Mouse (Mus musculus) liver, embryonic 15.5 days (tissue): Measurements from ENCODE around the gene Plppr5. TPM values are rescaled to one million over a fixed set of nuclear protein-coding genes. Genes with fewer than 3 reads are reported as not detected.

Experiments
- ATAC-seq: fragments of 200-750 bp; cut with Nextera tagmentation; 2 replicates; pipeline ENCODE4 v1.8.0; 2017; ENCODE audit warnings: moderate number of reproducible peaks, mild to moderate bottlenecking, moderate library complexity; ENCODE audit not compliant: insufficient read depth
- H3K27ac ChIP-seq: fragments of 300-500 bp; sonication (generic); replicated peaks from 2 replicates; pipeline ENCODE4 v1.5.1; 2015; ENCODE audit warnings: mild to moderate bottlenecking, inconsistent platforms
- H3K27me3 ChIP-seq: fragments of 300-500 bp; sonication (generic); 2 replicates; pipeline ENCODE4 v1.6.1; 2015; ENCODE audit warnings: mild to moderate bottlenecking, inconsistent platforms
- H3K36me3 ChIP-seq: fragments of 300-500 bp; sonication (generic); replicated peaks from 2 replicates; pipeline ENCODE4 v1.6.1; 2015; ENCODE audit warnings: moderate library complexity, mild to moderate bottlenecking, inconsistent platforms
- H3K4me1 ChIP-seq: fragments of 300-500 bp; sonication (generic); replicated peaks from 2 replicates; pipeline ENCODE4 v1.6.1; 2015; ENCODE audit warnings: inconsistent platforms
- H3K4me2 ChIP-seq: fragments of 300-500 bp; sonication (generic); 2 replicates; pipeline ENCODE4 v1.6.1; 2015; ENCODE audit warnings: moderate library complexity, mild to moderate bottlenecking, inconsistent platforms
- H3K4me3 ChIP-seq: fragments of 300-500 bp; sonication (generic); replicated peaks from 2 replicates; pipeline ENCODE4 v1.5.1; 2015; ENCODE audit warnings: mild to moderate bottlenecking, inconsistent platforms
- H3K9ac ChIP-seq: fragments of 300-500 bp; sonication (generic); 2 replicates; pipeline ENCODE4 v1.6.1; 2015; ENCODE audit warnings: moderate library complexity, mild to moderate bottlenecking, inconsistent platforms
- H3K9me3 ChIP-seq: fragments of 300-500 bp; sonication (generic); replicated peaks from 2 replicates; pipeline ENCODE4 v1.6.1; 2016; ENCODE audit warnings: inconsistent platforms
- WGBS: fragments of 180-500 bp; shearing (Covaris S2); methylation state at CpG from one replicate; pipeline ENCODE4 v1.1.7; 2015; ENCODE audit warnings: mixed read lengths; ENCODE audit not compliant: insufficient replicate concordance; 5-methylcytosine and 5-hydroxymethylcytosine counted together
- polyA plus RNA-seq: library from polyadenylated mRNA; unstranded; fragments of >200 nt; fragmentation: Nextera tagmentation; extraction: Ambion mirVana; gene quantifications from 2 replicates; pipeline ENCODE4 v1.2.1, GENCODE M21; 2015

Plppr5 gene
- polyA plus RNA-seq, 1 experiment from 2014 or later, result 0.03 TPM

DNA sequence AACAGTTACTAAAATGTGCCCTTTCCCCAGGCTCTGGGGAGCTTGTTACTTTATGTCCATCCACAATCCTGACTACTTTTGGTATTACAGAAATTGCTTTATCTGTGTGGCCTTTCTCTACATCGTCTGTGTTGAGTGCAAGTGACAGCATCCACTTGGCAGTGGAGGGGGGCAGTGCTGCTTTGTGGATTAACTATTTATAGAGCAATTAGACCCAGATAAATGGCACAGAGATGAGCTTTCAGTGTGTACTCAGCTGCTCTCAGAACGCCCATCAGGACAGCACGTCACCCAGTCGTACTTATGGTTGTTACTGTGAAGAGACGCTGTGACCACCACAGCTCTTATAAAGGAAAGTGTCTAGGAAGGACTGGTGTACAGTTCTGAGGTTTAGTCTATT, 36.8 kb downstream of the Plppr5 start:
- Histone ChIP-seq H3K4me2 (no peak overlapping the region), H3K9me3 (no peaks in the 10 kb centered on the region), H3K9ac (no peak overlapping the region), H3K4me3 (no peak overlapping the region), H3K36me3 (no peaks in the 10 kb centered on the region), H3K27me3 (no peaks in the 10 kb centered on the region), H3K27ac (no peak overlapping the region), H3K4me1 (no peaks in the 10 kb centered on the region)
- 62% methylated on average over 5 of the region's 5 CpGs for WGBS
- ATAC-seq, result no peak

DNA sequence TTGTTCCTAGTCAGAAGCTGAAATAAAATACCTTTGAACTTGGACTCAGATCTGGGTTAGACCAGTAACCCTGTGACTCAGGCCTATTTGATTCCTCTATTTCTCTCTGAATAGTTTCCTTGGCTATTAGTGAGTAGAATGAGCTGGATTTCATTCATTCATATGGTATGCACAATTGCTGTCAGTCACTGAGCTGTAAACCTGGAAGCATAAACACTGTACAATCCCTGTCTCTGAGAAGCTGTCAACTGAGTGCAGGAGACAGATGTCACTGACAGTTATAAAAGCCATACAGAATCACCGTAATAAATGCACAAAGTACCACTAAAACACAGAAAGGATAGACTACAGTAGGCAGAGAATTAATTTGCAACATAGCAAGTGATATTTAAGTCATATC, 40.2 kb downstream of the Plppr5 start:
- no peaks in the 10 kb centered on the region for H3K27me3 ChIP-seq
- WGBS, result 41% methylated on average over 1 of the region's 1 CpGs
- no peaks in the 10 kb centered on the region for H3K4me1 ChIP-seq
- no peaks in the 10 kb centered on the region for H3K9me3 ChIP-seq
- ATAC-seq, result no peak
- H3K9ac ChIP-seq, result no peak overlapping the region
- H3K27ac ChIP-seq, result no peak overlapping the region
- no peaks in the 10 kb centered on the region for H3K36me3 ChIP-seq
- H3K4me3 ChIP-seq, result no peak overlapping the region
- H3K4me2 ChIP-seq, result no peak overlapping the region

DNA sequence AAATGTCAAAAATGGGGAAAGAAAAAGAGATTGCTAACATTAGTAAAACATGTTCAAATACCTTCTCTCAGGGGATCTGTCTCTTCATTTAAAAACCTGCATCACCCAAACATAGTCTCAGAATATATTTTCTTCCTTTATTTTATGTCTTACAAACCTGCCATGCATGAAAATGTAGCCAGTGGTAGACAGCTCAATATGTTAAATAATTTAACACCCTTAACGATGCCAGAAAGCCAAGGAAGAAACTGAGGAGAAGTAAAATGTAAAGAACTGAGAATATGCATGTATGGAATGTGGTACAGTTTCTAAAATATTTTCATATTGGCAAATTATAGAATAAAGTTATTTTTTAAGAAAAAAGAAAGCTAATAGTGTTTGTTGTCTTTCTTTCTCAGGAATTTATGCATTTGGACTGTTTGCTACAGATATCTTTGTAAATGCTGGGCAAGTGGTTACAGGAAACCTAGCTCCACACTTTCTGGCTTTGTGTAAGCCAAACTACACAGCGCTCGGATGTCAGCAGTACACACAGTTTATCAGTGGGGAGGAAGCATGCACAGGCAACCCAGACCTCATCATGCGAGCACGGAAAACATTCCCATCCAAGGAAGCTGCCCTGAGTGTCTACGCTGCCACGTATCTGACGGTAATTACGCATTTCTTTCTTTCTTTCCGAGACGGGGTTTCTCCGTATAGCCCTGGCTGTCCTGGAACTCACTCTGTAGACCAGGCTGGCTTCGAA, 50.8 kb downstream of the Plppr5 start:
- WGBS, result 77% methylated on average over 13 of the region's 13 CpGs
- H3K4me3 ChIP-seq, result no peak overlapping the region
- no peak for ATAC-seq
- H3K36me3 ChIP-seq, result no peaks in the 10 kb centered on the region
- H3K4me1 ChIP-seq, result no peaks in the 10 kb centered on the region
- H3K4me2 ChIP-seq, result no peak overlapping the region
- no peaks in the 10 kb centered on the region for H3K27me3 ChIP-seq
- no peaks in the 10 kb centered on the region for H3K9me3 ChIP-seq
- no peak overlapping the region for H3K9ac ChIP-seq
- no peak overlapping the region for H3K27ac ChIP-seq

DNA sequence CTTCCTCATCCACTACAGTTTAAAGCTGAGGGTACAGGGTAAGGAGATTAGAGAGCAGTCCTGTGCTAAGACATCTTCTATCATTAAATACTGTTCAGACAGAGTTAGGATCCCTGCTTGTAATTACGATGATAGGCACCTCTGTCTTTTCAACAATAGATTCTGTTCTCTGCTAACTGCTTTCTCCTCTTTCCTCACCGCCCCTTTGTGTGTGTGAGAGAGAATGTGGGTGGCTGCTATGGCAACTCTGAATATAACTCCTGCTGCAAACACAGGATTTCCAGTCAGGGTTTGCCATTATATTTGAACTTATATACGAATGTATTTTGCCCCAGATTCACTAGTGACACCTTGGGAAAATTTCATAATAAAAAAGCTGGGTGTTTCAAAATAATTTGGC, 54.2 kb downstream of the Plppr5 start:
- 56% methylated on average over 3 of the region's 3 CpGs for WGBS
- H3K9ac ChIP-seq, result no peak overlapping the region
- H3K9me3 ChIP-seq, result no peaks in the 10 kb centered on the region
- H3K4me3 ChIP-seq, result no peak overlapping the region
- no peaks in the 10 kb centered on the region for H3K4me1 ChIP-seq
- no peak overlapping the region for H3K27ac ChIP-seq
- H3K4me2 ChIP-seq, result no peak overlapping the region
- no peak for ATAC-seq
- no peaks in the 10 kb centered on the region for H3K36me3 ChIP-seq
- no peaks in the 10 kb centered on the region for H3K27me3 ChIP-seq

DNA sequence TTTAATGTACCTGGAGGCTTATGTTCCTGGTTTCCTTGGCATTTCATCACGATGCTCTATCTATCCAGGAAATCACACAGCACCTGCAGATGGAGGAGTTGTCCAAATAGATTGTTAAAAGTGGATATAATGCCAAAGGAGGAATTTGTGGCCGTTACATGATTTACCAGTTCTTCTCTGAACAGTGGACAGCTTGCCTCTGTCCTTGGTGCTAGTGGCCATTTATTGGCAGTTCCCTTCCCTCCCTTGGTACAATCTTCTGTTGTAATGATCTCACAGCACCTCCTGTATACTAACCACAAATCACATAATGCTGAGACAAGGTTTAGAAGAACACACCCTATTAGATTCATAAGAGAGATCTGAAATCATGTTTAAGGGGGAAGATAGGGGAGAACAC, 55.7 kb downstream of the Plppr5 start:
- H3K36me3 ChIP-seq, result no peaks in the 10 kb centered on the region
- no peak for ATAC-seq
- no peaks in the 10 kb centered on the region for H3K9me3 ChIP-seq
- H3K4me2 ChIP-seq, result no peak overlapping the region
- 39% methylated on average over 2 of the region's 2 CpGs for WGBS
- no peak overlapping the region for H3K9ac ChIP-seq
- H3K27ac ChIP-seq, result no peak overlapping the region
- no peak overlapping the region for H3K4me3 ChIP-seq
- H3K27me3 ChIP-seq, result no peaks in the 10 kb centered on the region
- no peaks in the 10 kb centered on the region for H3K4me1 ChIP-seq

DNA sequence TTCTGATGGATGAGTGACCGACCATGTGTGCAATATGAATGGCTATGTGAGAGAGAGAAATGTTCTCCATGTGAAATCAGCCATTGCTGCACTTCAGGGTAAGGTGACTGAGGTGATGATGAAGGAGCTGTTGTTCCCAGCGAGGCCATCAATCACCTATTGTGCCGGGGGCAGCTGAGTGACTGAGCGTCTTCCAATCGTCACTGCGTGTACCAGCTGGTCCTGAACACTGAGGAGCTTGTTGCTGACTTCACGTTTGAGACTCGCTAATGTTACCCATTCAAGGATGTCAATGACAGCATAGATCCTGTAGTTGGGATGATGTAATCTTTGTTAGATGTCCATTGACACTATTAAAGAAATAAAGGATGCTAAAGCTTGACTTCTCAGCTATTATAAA, 74.0 kb downstream of the Plppr5 start:
- WGBS, result 69% methylated on average over 8 of the region's 8 CpGs
- Histone ChIP-seq H3K27me3 (no peaks in the 10 kb centered on the region), H3K36me3 (no peaks in the 10 kb centered on the region), H3K4me1 (no peaks in the 10 kb centered on the region), H3K4me3 (no peak overlapping the region), H3K9ac (no peak overlapping the region), H3K9me3 (no peaks in the 10 kb centered on the region), H3K27ac (no peak overlapping the region), H3K4me2 (no peak overlapping the region)
- no peak for ATAC-seq

DNA sequence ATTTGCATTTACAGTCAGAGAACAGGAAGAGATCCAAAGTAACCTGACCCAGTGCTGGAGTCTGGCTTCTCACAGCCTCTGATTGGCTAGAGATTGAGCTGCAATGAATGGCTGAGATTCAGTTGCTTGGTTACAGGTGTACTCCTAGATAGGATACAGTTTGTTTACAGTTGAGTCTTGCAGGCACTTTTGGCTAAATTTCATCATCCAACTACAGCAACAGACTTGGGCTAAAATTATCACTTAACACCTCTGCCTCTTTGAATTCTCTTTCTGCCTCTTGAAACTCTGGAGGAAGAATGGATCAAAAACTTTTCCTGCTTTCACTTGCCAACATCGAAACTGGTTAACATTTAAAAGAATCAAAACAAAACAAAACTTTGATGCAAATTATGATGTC, 89.7 kb downstream of the Plppr5 start:
- no peak overlapping the region for H3K4me3 ChIP-seq
- no peak overlapping the region for H3K4me2 ChIP-seq
- no peaks in the 10 kb centered on the region for H3K4me1 ChIP-seq
- H3K27ac ChIP-seq, result no peak overlapping the region
- WGBS, result 62% methylated on average over 1 of the region's 1 CpGs
- H3K27me3 ChIP-seq, result no peaks in the 10 kb centered on the region
- no peaks in the 10 kb centered on the region for H3K36me3 ChIP-seq
- no peak for ATAC-seq
- no peaks in the 10 kb centered on the region for H3K9me3 ChIP-seq
- H3K9ac ChIP-seq, result no peak overlapping the region

DNA sequence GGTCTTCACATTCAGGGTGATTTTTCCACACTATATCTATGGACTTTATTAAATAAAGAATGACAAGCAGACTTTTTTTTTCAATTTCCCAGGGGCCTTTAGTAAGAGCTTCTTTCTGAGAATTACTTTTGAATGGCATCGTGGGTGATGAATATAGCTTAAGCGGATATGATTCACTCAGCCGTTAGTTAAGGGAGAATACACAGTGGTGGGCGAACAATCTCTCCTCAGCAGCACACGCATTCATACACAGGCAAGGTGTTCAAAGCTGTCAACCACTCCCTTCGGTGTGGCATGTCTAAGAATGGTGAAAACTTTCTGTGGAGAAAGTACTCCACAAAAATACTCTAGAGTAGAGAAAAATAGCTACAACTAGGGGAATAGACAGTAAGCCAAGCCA, 104.6 kb downstream of the Plppr5 start:
- no peaks in the 10 kb centered on the region for H3K4me1 ChIP-seq
- H3K27me3 ChIP-seq, result no peaks in the 10 kb centered on the region
- 74% methylated on average over 6 of the region's 6 CpGs for WGBS
- no peak for ATAC-seq
- no peaks in the 10 kb centered on the region for H3K36me3 ChIP-seq
- H3K27ac ChIP-seq, result no peak overlapping the region
- H3K9ac ChIP-seq, result no peak overlapping the region
- H3K4me2 ChIP-seq, result no peak overlapping the region
- no peak overlapping the region for H3K4me3 ChIP-seq
- no peaks in the 10 kb centered on the region for H3K9me3 ChIP-seq

DNA sequence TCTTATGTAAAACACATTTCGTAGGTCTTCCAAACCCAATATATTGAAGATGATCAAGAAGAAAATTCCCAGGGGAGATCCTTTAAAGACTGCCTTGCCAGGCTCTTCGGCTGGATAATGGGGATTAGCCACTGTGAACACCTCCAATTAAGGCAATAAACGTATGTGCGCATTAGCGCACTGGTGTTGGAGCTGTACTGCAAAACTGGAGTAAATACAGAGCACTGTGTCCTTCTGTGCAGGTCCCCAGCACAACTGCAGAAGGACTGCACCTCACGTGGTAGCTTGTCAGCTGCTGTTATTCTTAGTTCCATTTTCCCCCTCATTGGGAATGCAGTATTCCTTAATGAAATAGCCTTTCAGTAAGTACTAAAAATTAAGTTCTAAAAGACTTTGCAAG, 110.0 kb downstream of the Plppr5 start:
- Histone ChIP-seq H3K27me3 (no peaks in the 10 kb centered on the region), H3K27ac (no peak overlapping the region), H3K4me3 (no peak overlapping the region), H3K36me3 (no peaks in the 10 kb centered on the region), H3K4me2 (no peak overlapping the region), H3K9me3 (no peaks in the 10 kb centered on the region), H3K4me1 (no peaks in the 10 kb centered on the region), H3K9ac (no peak overlapping the region)
- 70% methylated on average over 6 of the region's 6 CpGs for WGBS
- ATAC-seq, result no peak

DNA sequence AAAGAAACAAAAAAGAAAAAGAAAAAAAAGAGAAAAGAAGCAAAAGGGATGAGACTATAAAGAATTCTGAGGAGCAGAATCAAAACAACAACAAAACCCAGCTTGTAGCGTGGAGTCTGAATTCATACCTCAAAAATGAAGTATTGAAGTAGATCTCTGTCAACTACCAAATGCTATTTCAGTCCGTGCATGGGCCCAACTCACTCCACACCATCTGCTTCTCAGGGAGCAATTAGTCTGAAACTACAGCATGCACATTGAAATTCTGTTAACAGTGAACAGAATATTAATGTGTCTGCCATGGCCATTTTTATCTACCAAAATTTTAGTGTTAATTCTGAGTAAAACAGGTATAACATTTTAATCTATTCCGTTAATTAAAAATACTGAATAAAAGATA, 111.4 kb downstream of the Plppr5 start:
- WGBS, result 60% methylated on average over 3 of the region's 3 CpGs
- Histone ChIP-seq H3K27me3 (no peaks in the 10 kb centered on the region), H3K4me3 (no peak overlapping the region), H3K9me3 (no peaks in the 10 kb centered on the region), H3K4me1 (no peaks in the 10 kb centered on the region), H3K4me2 (no peak overlapping the region), H3K36me3 (no peaks in the 10 kb centered on the region), H3K9ac (no peak overlapping the region), H3K27ac (no peak overlapping the region)
- no peak for ATAC-seq

DNA sequence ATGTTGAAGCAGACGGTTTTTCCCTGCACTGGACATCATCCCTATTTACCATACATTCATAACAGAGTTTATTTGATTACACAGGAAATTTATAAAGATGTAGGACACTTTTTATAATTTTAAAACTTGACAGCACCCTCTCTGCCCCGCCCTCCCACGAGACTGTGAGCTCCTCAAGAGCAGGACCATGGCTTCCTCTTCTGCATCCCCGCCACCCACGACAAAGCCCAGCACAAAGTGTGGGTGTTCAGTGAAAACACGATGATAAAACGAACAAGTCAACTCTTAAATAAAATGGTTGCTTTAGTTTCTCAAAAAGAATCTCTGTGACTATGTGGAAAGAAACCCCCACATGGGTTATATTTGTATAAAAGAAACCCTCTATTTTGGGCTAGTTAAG, 112.0 kb downstream of the Plppr5 start:
- 51% methylated on average over 7 of the region's 7 CpGs for WGBS
- Histone ChIP-seq H3K4me2 (no peak overlapping the region), H3K36me3 (no peaks in the 10 kb centered on the region), H3K9me3 (no peaks in the 10 kb centered on the region), H3K4me3 (no peak overlapping the region), H3K27me3 (no peaks in the 10 kb centered on the region), H3K9ac (no peak overlapping the region), H3K27ac (no peak overlapping the region), H3K4me1 (no peaks in the 10 kb centered on the region)
- no peak for ATAC-seq

DNA sequence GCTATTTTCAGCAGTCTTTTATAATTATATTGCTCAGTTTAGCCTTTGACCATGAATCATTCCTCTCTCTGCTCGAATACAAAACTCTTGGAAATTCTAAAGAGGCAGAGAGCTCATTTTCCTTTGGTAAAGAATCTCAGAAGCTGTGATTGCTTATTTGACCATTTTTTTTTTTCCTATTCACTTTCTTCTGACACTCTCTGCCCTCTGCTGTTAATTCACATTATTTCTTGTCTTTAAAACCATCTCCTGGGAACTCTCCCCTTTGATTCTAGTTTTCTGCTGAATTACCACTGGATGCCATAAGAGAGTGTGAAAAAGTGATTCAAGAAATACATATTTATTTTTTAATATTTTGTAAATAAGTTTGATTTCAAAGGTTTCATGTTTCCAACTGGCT, 120.1 kb downstream of the Plppr5 start:
- H3K4me3 ChIP-seq, result no peak overlapping the region
- ATAC-seq, result no peak
- H3K4me2 ChIP-seq, result no peak overlapping the region
- H3K9me3 ChIP-seq, result no peaks in the 10 kb centered on the region
- no peak overlapping the region for H3K9ac ChIP-seq
- H3K36me3 ChIP-seq, result no peaks in the 10 kb centered on the region
- WGBS, result 33% methylated on average over 1 of the region's 1 CpGs
- H3K27ac ChIP-seq, result no peak overlapping the region
- H3K27me3 ChIP-seq, result no peaks in the 10 kb centered on the region
- H3K4me1 ChIP-seq, result no peaks in the 10 kb centered on the region
